Mouse (Mus musculus) liver, embryonic 14.5 days (tissue): ENCODE data around the gene 2810006K23Rik.

Experiments
- CTCF ChIP-seq: IDR thresholded peaks from 2 replicates; pipeline ENCODE4 v1.5.1; 2016; ENCODE audit warnings: antibody characterized with exemption, low read depth, control low read depth
- EP300 ChIP-seq: IDR thresholded peaks from 2 replicates; pipeline ENCODE4 v1.6.1; 2016; ENCODE audit warnings: antibody characterized with exemption, low read depth

- TF ChIP-seq CTCF (no peak), EP300 (no peak)
Measured at GRCm38 (mm10) chr5:124355425-124355959, 27.6 kb downstream of the 2810006K23Rik start.
